Mouse (Mus musculus): ENCODE results near the gene Rab5c. TPM values are rescaled to one million over a fixed set of nuclear protein-coding genes. Genes with fewer than 3 reads are reported as not detected.

Gene Rab5c
- total RNA-seq (2021) = 10 to 100 TPM; 35.0 to 44.5 TPM
- long read RNA-seq, experiment 1, transcript Rab5c-202 (6 exons, 1,915 nt) = major isoform, 5 of 13 reads
- long read RNA-seq, experiment 1, partial matches to known transcripts = 0 of 13 reads
- long read RNA-seq, experiment 1, other reads (novel, unspliced or antisense) = 8 of 13 reads
- long read RNA-seq, experiment 2, transcript Rab5c-202 (6 exons, 1,915 nt) = major isoform, 5 of 23 reads
- long read RNA-seq, experiment 2, partial matches to known transcripts = 0 of 23 reads
- long read RNA-seq, experiment 2, other reads (novel, unspliced or antisense) = 17 of 23 reads

- intact Hi-C loops (cut with DNase I) = no loop called here
- DNase-seq = peak; percentile 94 to 98
Measured at GRCm38 (mm10) chr11:100738066-100738604, at the start of gene Rab5c. Gene Rab5c, minus strand, starts transcription at chr11:100738215.

- no peak for DNase-seq
- intact Hi-C loops (cut with DNase I) = no loop called here
Measured at GRCm38 (mm10) chr11:100785774-100786173, 47.8 kb upstream of the Rab5c start.

- intact Hi-C loops (cut with DNase I) = loop anchor here (5.0 kb wide), 1 partner anchor 103 kb away; no protein-coding TSS in a partner anchor
- DNase-seq = no peak
Measured at GRCm38 (mm10) chr11:100784286-100784685, 46.3 kb upstream of the Rab5c start.

- intact Hi-C loops (cut with DNase I) = loop anchor here (5.0 kb wide), 1 partner anchor 105 kb away; no protein-coding TSS in a partner anchor
- no peak for DNase-seq
Measured at GRCm38 (mm10) chr11:100782568-100782967, 44.6 kb upstream of the Rab5c start.

- no peak for DNase-seq
- intact Hi-C loops (cut with DNase I) = loop anchor here (5.0 kb wide), 1 partner anchor 105 kb away; no protein-coding TSS in a partner anchor
Measured at GRCm38 (mm10) chr11:100781763-100782475, 43.9 kb upstream of the Rab5c start.

- no peak for DNase-seq
- intact Hi-C loops (cut with DNase I) = loop anchor here (5.0 kb wide), 1 partner anchor 107 kb away; no protein-coding TSS in a partner anchor
Measured at GRCm38 (mm10) chr11:100780247-100780646, 42.2 kb upstream of the Rab5c start.

GRCm38 (mm10) chr11:100778069-100778468 lies 40.1 kb upstream of the Rab5c start:
- intact Hi-C loops (cut with DNase I) = no loop called here
- DNase-seq = no peak

GRCm38 (mm10) chr11:100775921-100776320 lies 37.9 kb upstream of the Rab5c start:
- no peak for DNase-seq
- intact Hi-C loops (cut with DNase I) = no loop called here

GRCm38 (mm10) chr11:100774261-100774660 lies 36.2 kb upstream of the Rab5c start:
- intact Hi-C loops (cut with DNase I) = no loop called here
- DNase-seq = no peak

GRCm38 (mm10) chr11:100770646-100771408 lies 32.8 kb upstream of the Rab5c start, which contains the start of gene Ghdc:
Gene Ghdc, minus strand, starts transcription at chr11:100770957.
- DNase-seq = peak; percentile 76 to 81
- intact Hi-C loops (cut with DNase I) = no loop called here

- intact Hi-C loops (cut with DNase I) = loop anchor here (10.0 kb wide), 1 partner anchor 185 kb away; no protein-coding TSS in a partner anchor
- DNase-seq = no peak
Measured at GRCm38 (mm10) chr11:100769980-100770379, 32.0 kb upstream of the Rab5c start.

- DNase-seq = no peak
- intact Hi-C loops (cut with DNase I) = loop anchor here (10.0 kb wide), 1 partner anchor 187 kb away; no protein-coding TSS in a partner anchor
Measured at GRCm38 (mm10) chr11:100767871-100768270, 29.9 kb upstream of the Rab5c start.

GRCm38 (mm10) chr11:100766726-100767125 lies 28.7 kb upstream of the Rab5c start:
- intact Hi-C loops (cut with DNase I) = loop anchor here (10.0 kb wide), 1 partner anchor 188 kb away; no protein-coding TSS in a partner anchor
- no peak for DNase-seq

- no peak for DNase-seq
- intact Hi-C loops (cut with DNase I) = loop anchor here (10.0 kb wide), 1 partner anchor 192 kb away; no protein-coding TSS in a partner anchor
Measured at GRCm38 (mm10) chr11:100762831-100763230, 24.8 kb upstream of the Rab5c start, which contains the start of gene Hcrt. Gene Hcrt, minus strand, starts transcription at chr11:100762931.

- peak; percentile 78 to 93 for DNase-seq
- intact Hi-C loops (cut with DNase I) = loop anchor here (2.0 to 10.0 kb wide), 2 partner anchors 47 to 193 kb away; no protein-coding TSS in a partner anchor
Measured at GRCm38 (mm10) chr11:100761547-100762045, 23.6 kb upstream of the Rab5c start.

- DNase-seq = no peak
- intact Hi-C loops (cut with DNase I) = loop anchor here (2.0 to 10.0 kb wide), 4 partner anchors 15 to 318 kb away; partner anchors contain the start of gene Hsd17b1
Measured at GRCm38 (mm10) chr11:100759611-100760233, 21.7 kb upstream of the Rab5c start, which contains the start of gene Kcnh4. Gene Kcnh4, minus strand, starts transcription at chr11:100759942.

- intact Hi-C loops (cut with DNase I) = loop anchor here (2.0 to 5.0 kb wide), 2 partner anchors 14 to 318 kb away; partner anchors contain the start of gene Hsd17b1
- no peak for DNase-seq
Measured at GRCm38 (mm10) chr11:100758707-100759610, 20.9 kb upstream of the Rab5c start.

- intact Hi-C loops (cut with DNase I) = loop anchor here (5.0 kb wide), 1 partner anchor 320 kb away; the partner anchor contains the start of gene Hsd17b1
- no peak for DNase-seq
Measured at GRCm38 (mm10) chr11:100757566-100757965, 19.6 kb upstream of the Rab5c start.
